In the genomic region with DNA sequence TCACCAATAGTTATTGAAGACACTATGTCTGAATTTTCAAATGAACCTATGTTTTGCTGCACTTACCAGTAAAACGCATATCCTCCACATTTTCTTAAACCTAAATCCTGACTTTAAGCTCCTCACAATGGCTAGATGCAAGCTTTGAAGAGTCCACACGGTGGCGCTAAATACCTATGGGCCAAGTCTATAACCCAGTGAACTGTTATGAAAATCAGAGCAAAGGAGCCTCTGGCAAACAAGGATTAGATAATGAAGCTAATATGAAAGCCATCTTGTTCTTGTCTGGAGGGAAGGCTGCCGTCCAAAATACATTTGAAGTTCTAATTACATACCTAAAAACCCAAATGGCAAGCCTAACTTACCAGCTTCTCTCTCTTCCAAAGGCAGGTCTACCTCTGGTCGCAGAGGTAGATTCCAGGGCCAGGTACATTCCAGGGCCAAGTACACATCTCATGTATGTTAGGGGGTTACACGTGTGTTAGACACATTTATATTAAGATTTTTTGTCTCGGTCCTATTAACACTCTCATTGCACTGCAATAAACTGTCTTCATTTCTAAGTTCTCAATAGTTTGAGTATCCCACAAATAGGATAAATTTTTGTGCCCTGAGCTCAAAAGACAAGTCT, we compare ENCODE assay signal across 9 mouse cellular contexts. TPM values are rescaled to one million over a fixed set of nuclear protein-coding genes. Genes with fewer than 3 reads are reported as not detected.
DNase-seq lines count a peak whose midpoint lies in the region; ATAC-seq and TF ChIP-seq lines count a peak whose summit lies in the region.
"Had no signal": no experiment of that assay in that cellular context is flagged by ENCODE, and none has a peak within 500 bp of the region (broad histone marks: within the 10 kb centered on the region; RNA-seq: fewer than 3 reads in every experiment).

No protein-coding gene starts in this region.

- no peaks in the 10 kb centered on the region for H3K9me3 ChIP-seq in E14TG2a.4 (ENCODE audit: low read length)
- no peaks in the 10 kb centered on the region for H3K9me3 ChIP-seq in forebrain, embryonic 11.5 days (ENCODE audit: control insufficient read depth, low read length)
- no peaks in the 10 kb centered on the region for H3K9me3 ChIP-seq in lung, embryonic 15.5 days

- WGBS in forebrain, embryonic 11.5 days: 38% methylated on average over 7 of the region's 7 CpGs
- 34% methylated on average over 7 of the region's 7 CpGs for WGBS in lung, embryonic 15.5 days

- no peak overlapping the region for H3K4me2 ChIP-seq in forebrain, embryonic 11.5 days (ENCODE audit: low read depth, low read length, severe bottlenecking)
- no peak overlapping the region for H3K4me2 ChIP-seq in lung, embryonic 15.5 days

- no peaks in the 10 kb centered on the region for H3K27me3 ChIP-seq in E14TG2a.4 (ENCODE audit: insufficient read depth, low read length)
- no peaks in the 10 kb centered on the region for H3K27me3 ChIP-seq in forebrain, embryonic 11.5 days (ENCODE audit: control insufficient read depth, insufficient read depth, low read length)
- H3K27me3 ChIP-seq in lung, embryonic 15.5 days: no peaks in the 10 kb centered on the region

- no peak overlapping the region for H3K27ac ChIP-seq in forebrain, embryonic 11.5 days (ENCODE audit: low read depth, low read length)
- H3K27ac ChIP-seq in lung, embryonic 15.5 days: no peak overlapping the region

- DNase-seq in brain, embryonic 18.5 days (ENCODE audit: low read depth, low spot score): peak; percentile 57
- DNase-seq in forebrain, embryonic 11.5 days (ENCODE audit: low spot score): peak; percentile 84
- peak; percentile 77 for DNase-seq in heart, postnatal 36 days
- DNase-seq in layer of hippocampus, adult 18-20 months (ENCODE audit: low spot score in 2 of 2): peak; percentile 59 to 92
- peak; percentile 22 for DNase-seq in ovary, postnatal 10 days (ENCODE audit: low spot score)
- DNase-seq in thymus, postnatal 14 days: peak; percentile 71

- ATAC-seq in forebrain, embryonic 11.5 days (replicated peaks; ENCODE audit: low FRiP score): peak; percentile 55; the same call in 1 of the 2 replicates
- 0 out of 2 replicates have a peak, but pooled peaks have one; percentile 55 for ATAC-seq in lung, embryonic 15.5 days (ENCODE audit: borderline replicate concordance, extremely low read depth, low FRiP score, low TSS enrichment)

- no peak overlapping the region for H3K9ac ChIP-seq in forebrain, embryonic 11.5 days (ENCODE audit: low read length)
- H3K9ac ChIP-seq in lung, embryonic 15.5 days: no peak overlapping the region

- intact Hi-C loops in heart, postnatal 36 days (cut with DNase I): loop anchor here (1.0 kb wide), 2 partner anchors 175 to 365 kb away; no protein-coding TSS in a partner anchor

- peak; percentile 96 for TF ChIP-seq CTCF in E14TG2a.4 (conservative IDR thresholded peaks at IDR 0.05; ENCODE audit: low read length)

- H3K36me3 ChIP-seq in E14TG2a.4 (ENCODE audit: insufficient read depth, low read length): peaks cover 48% of the 10 kb centered on the region
- H3K36me3 ChIP-seq in forebrain, embryonic 11.5 days (ENCODE audit: control insufficient read depth, insufficient read depth, low read length): no peaks in the 10 kb centered on the region
- no peaks in the 10 kb centered on the region for H3K36me3 ChIP-seq in lung, embryonic 15.5 days

- H3K4me1 ChIP-seq in E14TG2a.4 (replicated peaks; ENCODE audit: low read depth, low read length): peaks cover 51% of the 10 kb centered on the region
- H3K4me1 ChIP-seq in forebrain, embryonic 11.5 days (replicated peaks; ENCODE audit: control insufficient read depth, insufficient read depth, low read length): no peaks in the 10 kb centered on the region
- H3K4me1 ChIP-seq in lung, embryonic 15.5 days: no peaks in the 10 kb centered on the region

- no peak overlapping the region for H3K4me3 ChIP-seq in E14TG2a.4 (replicated peaks; ENCODE audit: low read length)
- no peak overlapping the region for H3K4me3 ChIP-seq in forebrain, embryonic 11.5 days (ENCODE audit: low read depth, low read length)
- H3K4me3 ChIP-seq in lung, embryonic 15.5 days: no peak overlapping the region
- H3K4me3 ChIP-seq: erythroblast, embryonic 14.5 days had no signal

RNA-seq across cellular contexts. Expression of gene Zmat3, which starts 32.2 kb away (rescaled TPM):
- 10.8 and 11.5 TPM in 2 replicates for polyA plus RNA-seq in forebrain, embryonic 11.5 days (2014; fragmentation: Nextera tagmentation; extraction: Ambion mirVana)
- total RNA-seq in heart, postnatal 36 days (2021): 1 to 10 TPM; 6.1 to 6.4 TPM
- total RNA-seq in layer of hippocampus, adult 18-20 months (2021): 10 to 100 TPM; 59.5 to 59.8 TPM
- 3.2 and 3.5 TPM in 2 replicates for polyA plus RNA-seq in lung, embryonic 15.5 days (2015; fragmentation: Nextera tagmentation; extraction: Ambion mirVana)

Comparison
In these comparisons a context has a peak if more than half of its experiments do, and no peak if none do; other contexts are left out.
1. DNase-seq: peak in every context shown above with its lines; median percentile 84 in forebrain, embryonic 11.5 days; 77 in heart, postnatal 36 days; 76 in layer of hippocampus, adult 18-20 months; 71 in thymus, postnatal 14 days; 57 in brain, embryonic 18.5 days; 22 in ovary, postnatal 10 days.
2. RNA of gene Zmat3, which starts 32.2 kb away (total RNA-seq): 59.5 to 59.8 TPM in layer of hippocampus, adult 18-20 months; 6.1 to 6.4 TPM in heart, postnatal 36 days; every median in the first group is over 4 times any median in the second.